Mouse (Mus musculus): ENCODE measurements around the gene Cd101. TPM values are rescaled to one million over a fixed set of nuclear protein-coding genes. Genes with fewer than 3 reads are reported as not detected.

The Cd101 gene
- polyA plus RNA-seq, 1 experiment from 2014 or later: 0.12 TPM

GRCm38 (mm10) chr3:101070796-101071235 is 41.5 kb upstream of the Cd101 start:
- Histone ChIP-seq H3K4me3 (ENCODE audit: low read depth, low read length) (no peak overlapping the region), H3K36me3 (ENCODE audit: control insufficient read depth, insufficient read depth, low read length) (peaks cover 22% of the 10 kb centered on the region), H3K9me3 (ENCODE audit: control insufficient read depth, low read length) (no peaks in the 10 kb centered on the region), H3K4me1 (replicated peaks; ENCODE audit: control insufficient read depth, insufficient read depth, low read length) (peaks cover 24% of the 10 kb centered on the region), H3K4me2 (ENCODE audit: low read length) (no peak overlapping the region), H3K9ac (ENCODE audit: low read length) (no peak overlapping the region), H3K27ac (ENCODE audit: low read depth) (peak overlapping the region; percentile 57; the same call in 1 of the 2 replicates), H3K27me3 (replicated peaks; ENCODE audit: control insufficient read depth, insufficient read depth, low read length) (no peaks in the 10 kb centered on the region)
- ATAC-seq (replicated peaks; ENCODE audit: low FRiP score, low TSS enrichment, low read depth) (no peak), DNase-seq (ENCODE audit: low spot score) (no peak)
- 57% methylated on average over 6 of the region's 6 CpGs for WGBS

DNA sequence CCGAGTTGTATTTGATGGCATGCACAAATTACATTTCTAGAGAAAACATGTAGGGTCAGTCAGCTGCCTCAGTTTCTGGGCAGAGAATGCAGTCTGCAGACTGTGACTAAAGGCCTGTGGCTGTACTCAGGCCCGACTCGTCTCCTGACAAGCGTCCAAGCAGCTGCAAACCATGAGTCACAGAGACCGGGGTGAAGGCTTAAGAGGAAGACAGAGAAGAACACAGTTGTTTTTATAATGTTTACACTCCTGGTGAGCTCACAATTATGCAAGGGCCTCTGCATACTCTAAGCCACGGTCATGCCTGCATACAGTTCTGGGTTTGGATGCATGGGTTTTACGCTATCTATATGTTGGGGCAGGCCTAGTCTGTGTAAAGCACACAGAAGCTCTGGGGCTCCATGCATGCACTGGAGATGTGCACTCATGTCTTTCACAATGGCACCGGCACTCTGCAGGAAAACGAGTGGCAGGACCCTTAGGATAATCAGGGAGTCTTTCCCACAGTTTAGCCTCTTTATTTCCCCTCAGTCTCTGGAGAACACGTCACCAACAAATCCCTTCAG is 41.0 kb upstream of the Cd101 start:
- Histone ChIP-seq H3K4me1 (replicated peaks; ENCODE audit: control insufficient read depth, insufficient read depth, low read length) (peaks cover 22% of the 10 kb centered on the region), H3K4me2 (ENCODE audit: low read length) (no peak overlapping the region), H3K36me3 (ENCODE audit: control insufficient read depth, insufficient read depth, low read length) (peaks cover 23% of the 10 kb centered on the region), H3K9ac (ENCODE audit: low read length) (no peak overlapping the region), H3K27ac (ENCODE audit: low read depth) (peak overlapping the region; percentile 57; the same call in 1 of the 2 replicates), H3K4me3 (ENCODE audit: low read depth, low read length) (no peak overlapping the region), H3K9me3 (ENCODE audit: control insufficient read depth, low read length) (no peaks in the 10 kb centered on the region), H3K27me3 (replicated peaks; ENCODE audit: control insufficient read depth, insufficient read depth, low read length) (no peaks in the 10 kb centered on the region)
- DNase-seq (ENCODE audit: low spot score) (no peak), ATAC-seq (replicated peaks; ENCODE audit: low FRiP score, low TSS enrichment, low read depth) (no peak)
- WGBS: 50% methylated on average over 10 of the region's 10 CpGs

GRCm38 (mm10) chr3:101068701-101069100 is 39.3 kb upstream of the Cd101 start:
- Histone ChIP-seq H3K4me1 (replicated peaks; ENCODE audit: control insufficient read depth, insufficient read depth, low read length) (peaks cover 22% of the 10 kb centered on the region), H3K9me3 (ENCODE audit: control insufficient read depth, low read length) (no peaks in the 10 kb centered on the region), H3K36me3 (ENCODE audit: control insufficient read depth, insufficient read depth, low read length) (peaks cover 30% of the 10 kb centered on the region), H3K4me2 (ENCODE audit: low read length) (no peak overlapping the region), H3K9ac (ENCODE audit: low read length) (no peak overlapping the region), H3K27me3 (replicated peaks; ENCODE audit: control insufficient read depth, insufficient read depth, low read length) (no peaks in the 10 kb centered on the region), H3K27ac (ENCODE audit: low read depth) (no peak overlapping the region), H3K4me3 (ENCODE audit: low read depth, low read length) (no peak overlapping the region)
- no peak for DNase-seq (ENCODE audit: low spot score)
- WGBS: 56% methylated on average over 5 of the region's 5 CpGs
- no peak for ATAC-seq (replicated peaks; ENCODE audit: low FRiP score, low TSS enrichment, low read depth)

DNA sequence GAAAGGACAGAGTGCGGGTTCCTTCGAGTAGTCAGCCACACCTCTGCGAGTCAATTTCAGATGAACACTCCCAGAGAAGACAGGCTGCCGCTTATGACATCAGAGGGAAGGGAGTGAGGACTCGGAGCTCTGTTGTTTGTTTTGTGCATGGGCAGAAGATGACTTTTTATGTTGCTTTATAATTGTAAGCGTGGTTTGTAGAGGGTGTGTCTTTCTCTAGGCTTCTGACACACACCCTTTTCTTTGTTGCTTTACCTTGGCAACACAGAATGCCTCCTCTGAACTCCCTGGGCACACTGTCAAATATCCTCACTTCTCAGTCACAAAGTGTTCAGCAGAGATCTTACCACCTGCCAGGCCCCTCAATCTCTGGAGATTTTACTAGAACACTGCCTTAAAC is 36.8 kb upstream of the Cd101 start:
- no peak overlapping the region for H3K4me3 ChIP-seq (ENCODE audit: low read depth, low read length)
- no peaks in the 10 kb centered on the region for H3K9me3 ChIP-seq (ENCODE audit: control insufficient read depth, low read length)
- ATAC-seq (replicated peaks; ENCODE audit: low FRiP score, low TSS enrichment, low read depth): no peak
- no peak overlapping the region for H3K4me2 ChIP-seq (ENCODE audit: low read length)
- H3K9ac ChIP-seq (ENCODE audit: low read length): no peak overlapping the region
- H3K27me3 ChIP-seq (replicated peaks; ENCODE audit: control insufficient read depth, insufficient read depth, low read length): no peaks in the 10 kb centered on the region
- no peak overlapping the region for H3K27ac ChIP-seq (ENCODE audit: low read depth)
- H3K4me1 ChIP-seq (replicated peaks; ENCODE audit: control insufficient read depth, insufficient read depth, low read length): peaks cover 11% of the 10 kb centered on the region
- peaks cover 21% of the 10 kb centered on the region; the same call in 1 of the 2 replicates for H3K36me3 ChIP-seq (ENCODE audit: control insufficient read depth, insufficient read depth, low read length)
- WGBS: 78% methylated on average over 6 of the region's 6 CpGs
- DNase-seq (ENCODE audit: low spot score): no peak

DNA sequence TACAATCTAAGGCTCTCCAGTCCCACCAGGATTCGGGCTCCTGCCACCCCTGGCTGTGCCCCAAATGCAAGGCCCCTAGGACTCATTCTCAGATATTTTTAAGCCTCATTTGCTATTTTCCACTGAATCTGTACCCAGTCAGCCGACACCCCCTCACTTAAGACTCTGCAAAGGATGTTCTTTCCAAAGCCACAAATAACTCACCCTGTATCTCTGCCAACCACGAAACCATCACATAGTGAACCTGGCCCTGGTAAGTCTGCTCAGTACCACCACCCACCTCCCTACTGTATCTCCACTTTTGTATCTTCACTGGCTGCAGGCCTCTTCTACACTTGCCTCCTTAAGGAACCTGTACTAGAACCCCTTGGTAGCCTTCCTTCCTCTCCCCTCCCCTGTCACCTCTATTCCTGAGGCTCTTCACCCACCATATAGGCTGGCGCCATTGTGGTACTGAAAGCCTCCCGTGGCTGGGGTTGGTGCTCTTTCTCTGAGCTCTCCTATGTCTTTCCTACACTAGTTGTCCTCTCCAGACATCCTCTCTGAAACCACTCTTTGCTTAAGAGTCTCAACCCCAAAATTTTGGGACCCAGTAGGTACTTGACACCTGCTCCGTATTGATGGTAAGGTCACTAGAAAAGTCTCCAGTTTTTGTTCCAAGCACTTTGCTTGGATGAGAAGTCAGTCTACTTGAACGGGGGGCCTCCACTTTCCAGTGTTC is 32.7 kb upstream of the Cd101 start:
- Histone ChIP-seq H3K4me3 (ENCODE audit: low read depth, low read length) (no peak overlapping the region), H3K36me3 (ENCODE audit: control insufficient read depth, insufficient read depth, low read length) (peaks cover 51% of the 10 kb centered on the region), H3K4me2 (ENCODE audit: low read length) (no peak overlapping the region), H3K9me3 (ENCODE audit: control insufficient read depth, low read length) (no peaks in the 10 kb centered on the region), H3K27ac (ENCODE audit: low read depth) (no peak overlapping the region), H3K27me3 (replicated peaks; ENCODE audit: control insufficient read depth, insufficient read depth, low read length) (no peaks in the 10 kb centered on the region), H3K4me1 (replicated peaks; ENCODE audit: control insufficient read depth, insufficient read depth, low read length) (no peaks in the 10 kb centered on the region), H3K9ac (ENCODE audit: low read length) (no peak overlapping the region)
- DNase-seq (ENCODE audit: low spot score): no peak
- WGBS: 85% methylated on average over 7 of the region's 7 CpGs
- ATAC-seq (replicated peaks; ENCODE audit: low FRiP score, low TSS enrichment, low read depth): no peak

DNA sequence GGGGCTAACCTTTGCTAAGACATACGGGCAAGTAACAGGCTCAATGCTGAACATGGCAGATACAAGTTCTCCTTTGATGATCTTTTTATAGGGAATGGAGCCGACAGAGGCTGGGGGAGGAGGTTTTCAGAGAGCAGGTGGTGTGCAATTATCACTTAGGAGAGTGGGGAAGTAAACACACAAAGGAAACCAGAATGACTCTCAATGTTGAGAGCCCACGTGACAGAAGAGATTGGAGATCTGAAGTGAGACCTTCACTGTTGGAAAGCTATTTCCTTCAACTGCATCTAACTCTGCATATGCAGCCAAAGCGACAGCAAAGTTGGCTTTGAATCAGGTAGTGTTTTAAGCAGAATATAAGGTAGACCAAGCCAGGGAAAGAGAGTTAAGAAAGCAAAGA is 29.9 kb upstream of the Cd101 start:
- DNase-seq (ENCODE audit: low spot score): no peak
- Histone ChIP-seq H3K27ac (ENCODE audit: low read depth) (no peak overlapping the region), H3K9me3 (ENCODE audit: control insufficient read depth, low read length) (no peaks in the 10 kb centered on the region), H3K4me3 (ENCODE audit: low read depth, low read length) (no peak overlapping the region), H3K4me2 (ENCODE audit: low read length) (no peak overlapping the region), H3K27me3 (replicated peaks; ENCODE audit: control insufficient read depth, insufficient read depth, low read length) (no peaks in the 10 kb centered on the region), H3K4me1 (replicated peaks; ENCODE audit: control insufficient read depth, insufficient read depth, low read length) (no peaks in the 10 kb centered on the region), H3K36me3 (ENCODE audit: control insufficient read depth, insufficient read depth, low read length) (peaks cover 57% of the 10 kb centered on the region), H3K9ac (ENCODE audit: low read length) (no peak overlapping the region)
- WGBS: 76% methylated on average over 4 of the region's 4 CpGs
- no peak for ATAC-seq (replicated peaks; ENCODE audit: low FRiP score, low TSS enrichment, low read depth)

- WGBS: 80% methylated on average over 2 of the region's 2 CpGs
- H3K4me1 ChIP-seq (replicated peaks; ENCODE audit: control insufficient read depth, insufficient read depth, low read length): no peaks in the 10 kb centered on the region
These were observed 28.8 kb upstream of the Cd101 start for GRCm38 (mm10) chr3:101058203-101058602.

DNA sequence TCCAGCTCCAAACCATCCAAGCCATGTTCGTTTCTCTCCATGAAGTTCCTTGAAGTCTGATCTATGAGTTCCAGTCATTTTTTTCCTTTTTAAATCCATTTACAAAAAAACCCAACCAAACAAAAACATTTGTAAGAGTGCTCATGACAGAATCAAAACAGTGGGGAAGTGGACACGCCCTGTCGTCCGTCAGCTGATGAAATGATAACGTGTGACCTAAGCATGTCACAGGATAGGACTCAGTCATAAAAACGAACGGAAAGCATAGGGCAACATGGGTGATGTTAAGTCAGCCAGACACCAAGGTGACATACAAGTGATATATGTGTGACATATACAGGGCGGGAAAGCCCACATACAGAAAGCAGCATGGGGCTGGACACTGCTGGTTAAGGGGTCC is 25.9 kb upstream of the Cd101 start:
- H3K9ac ChIP-seq (ENCODE audit: low read length): no peak overlapping the region
- H3K4me3 ChIP-seq (ENCODE audit: low read depth, low read length): no peak overlapping the region
- no peak for DNase-seq (ENCODE audit: low spot score)
- H3K36me3 ChIP-seq (ENCODE audit: control insufficient read depth, insufficient read depth, low read length): peaks cover 51% of the 10 kb centered on the region
- no peak overlapping the region for H3K27ac ChIP-seq (ENCODE audit: low read depth)
- H3K4me1 ChIP-seq (replicated peaks; ENCODE audit: control insufficient read depth, insufficient read depth, low read length): no peaks in the 10 kb centered on the region
- H3K27me3 ChIP-seq (replicated peaks; ENCODE audit: control insufficient read depth, insufficient read depth, low read length): no peaks in the 10 kb centered on the region
- H3K9me3 ChIP-seq (ENCODE audit: control insufficient read depth, low read length): no peaks in the 10 kb centered on the region
- WGBS: 79% methylated on average over 8 of the region's 8 CpGs
- H3K4me2 ChIP-seq (ENCODE audit: low read length): no peak overlapping the region
- ATAC-seq (replicated peaks; ENCODE audit: low FRiP score, low TSS enrichment, low read depth): no peak

More at GRCm38 (mm10) chr3:101058203-101058602, 28.8 kb upstream of the Cd101 start:
- H3K36me3 ChIP-seq (ENCODE audit: control insufficient read depth, insufficient read depth, low read length): peaks cover 62% of the 10 kb centered on the region
- no peaks in the 10 kb centered on the region for H3K27me3 ChIP-seq (replicated peaks; ENCODE audit: control insufficient read depth, insufficient read depth, low read length)
- ATAC-seq (replicated peaks; ENCODE audit: low FRiP score, low TSS enrichment, low read depth) (no peak), DNase-seq (ENCODE audit: low spot score) (no peak)
- H3K9me3 ChIP-seq (ENCODE audit: control insufficient read depth, low read length): no peaks in the 10 kb centered on the region
- no peak overlapping the region for H3K4me3 ChIP-seq (ENCODE audit: low read depth, low read length)
- no peak overlapping the region for H3K4me2 ChIP-seq (ENCODE audit: low read length)
- H3K27ac ChIP-seq (ENCODE audit: low read depth): no peak overlapping the region
- no peak overlapping the region for H3K9ac ChIP-seq (ENCODE audit: low read length)

DNA sequence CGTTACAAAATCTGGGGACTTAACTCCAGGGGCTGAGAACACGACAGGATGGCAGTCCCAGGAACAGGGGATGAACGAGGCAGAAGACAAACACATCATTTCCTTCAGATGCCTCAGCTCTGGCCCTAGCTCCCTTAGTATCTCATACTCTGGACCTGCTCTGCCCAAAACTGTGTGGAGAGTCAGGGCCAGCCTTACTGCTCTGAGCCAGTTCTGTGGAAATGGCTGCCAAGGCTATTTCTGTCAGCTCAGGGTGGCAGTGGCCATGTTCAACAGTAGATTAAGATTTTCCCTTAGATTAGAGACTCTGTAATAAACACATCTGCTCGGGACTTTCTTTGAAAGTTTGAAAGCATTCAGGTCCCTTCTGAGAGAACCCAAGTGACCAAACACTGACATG is 22.2 kb upstream of the Cd101 start:
- Histone ChIP-seq H3K4me3 (ENCODE audit: low read depth, low read length) (no peak overlapping the region), H3K36me3 (ENCODE audit: control insufficient read depth, insufficient read depth, low read length) (peaks cover 31% of the 10 kb centered on the region), H3K4me1 (replicated peaks; ENCODE audit: control insufficient read depth, insufficient read depth, low read length) (no peaks in the 10 kb centered on the region), H3K27me3 (replicated peaks; ENCODE audit: control insufficient read depth, insufficient read depth, low read length) (no peaks in the 10 kb centered on the region), H3K9me3 (ENCODE audit: control insufficient read depth, low read length) (no peaks in the 10 kb centered on the region), H3K27ac (ENCODE audit: low read depth) (no peak overlapping the region), H3K9ac (ENCODE audit: low read length) (no peak overlapping the region), H3K4me2 (ENCODE audit: low read length) (no peak overlapping the region)
- 65% methylated on average over 4 of the region's 4 CpGs for WGBS
- no peak for DNase-seq (ENCODE audit: low spot score)
- ATAC-seq (replicated peaks; ENCODE audit: low FRiP score, low TSS enrichment, low read depth): no peak

Data from intestine, embryonic 14.5 days (tissue).